Mouse (Mus musculus) hindbrain, postnatal 0 days (tissue): Measurements from ENCODE around the gene Boll. TPM values are rescaled to one million over a fixed set of nuclear protein-coding genes. Genes with fewer than 3 reads are reported as not detected.

Source experiments
- ATAC-seq: fragments of 200-750 bp; cut with Nextera tagmentation; 2 replicates; pipeline ENCODE4 v1.8.0; 2017; ENCODE audit warnings: mild to moderate bottlenecking, moderate TSS enrichment, moderate library complexity
- DNase-seq: peaks from one replicate; pipeline ENCODE4 v3.0.0-alpha.2; 2015; ENCODE audit warnings: low spot score
- H3K27ac ChIP-seq: fragments of 300-500 bp; sonication (generic); 2 replicates; pipeline ENCODE4 v1.5.1; 2014; ENCODE audit warnings: mild to moderate bottlenecking
- H3K27me3 ChIP-seq: fragments of 300-500 bp; sonication (generic); 2 replicates; pipeline ENCODE4 v1.6.1; 2014; ENCODE audit warnings: low read length, mixed read lengths; ENCODE audit not compliant: insufficient read depth
- H3K36me3 ChIP-seq: fragments of 300-500 bp; sonication (generic); 2 replicates; pipeline ENCODE4 v1.6.1; 2014; ENCODE audit warnings: low read length, mixed read lengths; ENCODE audit not compliant: insufficient read depth
- H3K4me1 ChIP-seq: fragments of 300-500 bp; sonication (generic); 2 replicates; pipeline ENCODE4 v1.6.1; 2014; ENCODE audit warnings: antibody characterized with exemption, low read length, mixed read lengths; ENCODE audit not compliant: insufficient read depth
- H3K4me2 ChIP-seq: fragments of 300-500 bp; sonication (generic); 2 replicates; pipeline ENCODE4 v1.6.1; 2014; ENCODE audit warnings: low read depth, mild to moderate bottlenecking, low read length, moderate library complexity, mixed read lengths
- H3K4me3 ChIP-seq: fragments of 300-500 bp; sonication (generic); 2 replicates; pipeline ENCODE4 v1.5.1; 2014; ENCODE audit warnings: low read length
- H3K9ac ChIP-seq: fragments of 300-500 bp; sonication (generic); replicated peaks from 2 replicates; pipeline ENCODE4 v1.6.1; 2014; ENCODE audit warnings: mild to moderate bottlenecking, low read length, moderate library complexity, mixed read lengths
- H3K9me3 ChIP-seq: fragments of 300-500 bp; sonication (generic); 2 replicates; pipeline ENCODE4 v1.6.1; 2016; ENCODE audit warnings: low read length, mixed read lengths
- CTCF ChIP-seq: IDR thresholded peaks from 2 replicates; pipeline ENCODE4 v1.5.1; 2016; ENCODE audit warnings: antibody characterized with exemption, control low read depth, low read depth
- WGBS: fragments of 180-500 bp; shearing (Covaris S2); extraction: QIAGEN DNeasy Blood & Tissue Kit; methylation state at CpG from one replicate; pipeline ENCODE4 v1.1.7; 2014; 5-methylcytosine and 5-hydroxymethylcytosine counted together
- polyA plus RNA-seq: library from polyadenylated mRNA; unstranded; fragments of >200 nt; fragmentation: Nextera tagmentation; extraction: Ambion mirVana; gene quantifications from 2 replicates; pipeline ENCODE4 v1.2.1, GENCODE M21; 2015
- total RNA-seq: library from RNA; depleted of rRNA; stranded (reverse); fragments of >200 nt; gene quantifications from 2 replicates; pipeline ENCODE4 v1.2.3, GENCODE M21; 2014

Gene Boll
- total and polyA plus RNA-seq, 2 experiments from 2014 or later, result 0.49 TPM; not detected in 1

- peak overlapping the region; percentile 59 for H3K4me2 ChIP-seq
- peak overlapping the region; percentile 41 for H3K4me3 ChIP-seq
- H3K36me3 ChIP-seq, result no peaks in the 10 kb centered on the region
- peak overlapping the region; percentile 41 for H3K27ac ChIP-seq
- 48% methylated on average over 11 of the region's 11 CpGs for WGBS
- H3K9me3 ChIP-seq, result no peaks in the 10 kb centered on the region
- peak; percentile 49 for DNase-seq
- peaks cover 6% of the 10 kb centered on the region for H3K4me1 ChIP-seq
- H3K27me3 ChIP-seq, result no peaks in the 10 kb centered on the region
- H3K9ac ChIP-seq, result 0 out of 2 replicates have a peak overlapping the region, but pooled peaks have one; percentile 24
- no peak for TF ChIP-seq CTCF
- ATAC-seq, result peak; percentile 80
Measured at GRCm38 (mm10) chr1:55224111-55224510, 139.2 kb downstream of the Boll start.

GRCm38 (mm10) chr1:55223026-55223425 is 140.2 kb downstream of the Boll start:
- Histone ChIP-seq H3K4me3 (no peak overlapping the region), H3K4me2 (no peak overlapping the region), H3K9ac (no peak overlapping the region), H3K9me3 (no peaks in the 10 kb centered on the region), H3K27me3 (no peaks in the 10 kb centered on the region), H3K27ac (no peak overlapping the region), H3K36me3 (no peaks in the 10 kb centered on the region), H3K4me1 (peaks cover 6% of the 10 kb centered on the region)
- no peak for DNase-seq
- 88% methylated on average over 7 of the region's 7 CpGs for WGBS
- TF ChIP-seq CTCF, result no peak
- ATAC-seq, result no peak

GRCm38 (mm10) chr1:55221352-55221751 is 141.9 kb downstream of the Boll start:
- WGBS, result 50% methylated on average over 4 of the region's 4 CpGs
- Histone ChIP-seq H3K4me1 (peaks cover 6% of the 10 kb centered on the region), H3K9ac (no peak overlapping the region), H3K9me3 (no peaks in the 10 kb centered on the region), H3K36me3 (no peaks in the 10 kb centered on the region), H3K4me2 (0 out of 2 replicates have a peak overlapping the region, but pooled peaks have one; percentile 10), H3K4me3 (no peak overlapping the region), H3K27me3 (no peaks in the 10 kb centered on the region), H3K27ac (peak overlapping the region; percentile 51; the same call in 1 of the 2 replicates)
- DNase-seq (peak; percentile 62), ATAC-seq (no peak)
- TF ChIP-seq CTCF, result no peak

GRCm38 (mm10) chr1:55217191-55217590 is 146.1 kb downstream of the Boll start:
- TF ChIP-seq CTCF, result no peak
- H3K9me3 ChIP-seq, result no peaks in the 10 kb centered on the region
- H3K36me3 ChIP-seq, result no peaks in the 10 kb centered on the region
- ATAC-seq (no peak), DNase-seq (no peak)
- no peak overlapping the region for H3K4me3 ChIP-seq
- no peak overlapping the region for H3K4me2 ChIP-seq
- no peak overlapping the region for H3K27ac ChIP-seq
- H3K4me1 ChIP-seq, result peaks cover 6% of the 10 kb centered on the region; the same call in 1 of the 2 replicates
- WGBS, result 53% methylated on average over 2 of the region's 2 CpGs
- H3K27me3 ChIP-seq, result no peaks in the 10 kb centered on the region
- no peak overlapping the region for H3K9ac ChIP-seq

- ATAC-seq (no peak), DNase-seq (no peak)
- no peak overlapping the region for H3K4me2 ChIP-seq
- no peaks in the 10 kb centered on the region for H3K9me3 ChIP-seq
- H3K9ac ChIP-seq, result no peak overlapping the region
- TF ChIP-seq CTCF, result no peak
- H3K27me3 ChIP-seq, result no peaks in the 10 kb centered on the region
- H3K4me3 ChIP-seq, result no peak overlapping the region
- H3K36me3 ChIP-seq, result no peaks in the 10 kb centered on the region
- H3K4me1 ChIP-seq, result 0 out of 2 replicates have a peak, but pooled peaks cover 3% of the 10 kb centered on the region
- no peak overlapping the region for H3K27ac ChIP-seq
- 71% methylated on average over 11 of the region's 11 CpGs for WGBS
Measured at GRCm38 (mm10) chr1:55215185-55215813, 148.0 kb downstream of the Boll start.

- Histone ChIP-seq H3K9me3 (no peaks in the 10 kb centered on the region), H3K27ac (no peak overlapping the region), H3K27me3 (no peaks in the 10 kb centered on the region), H3K4me3 (no peak overlapping the region), H3K4me2 (no peak overlapping the region), H3K36me3 (no peaks in the 10 kb centered on the region), H3K9ac (no peak overlapping the region), H3K4me1 (0 out of 2 replicates have a peak, but pooled peaks cover 3% of the 10 kb centered on the region)
- TF ChIP-seq CTCF, result no peak
- 89% methylated on average over 6 of the region's 6 CpGs for WGBS
- DNase-seq (no peak), ATAC-seq (no peak)
Measured at GRCm38 (mm10) chr1:55213936-55214335, 149.3 kb downstream of the Boll start.

- H3K4me1 ChIP-seq, result 0 out of 2 replicates have a peak, but pooled peaks cover 3% of the 10 kb centered on the region
- H3K27ac ChIP-seq, result no peak overlapping the region
- TF ChIP-seq CTCF, result no peak
- H3K27me3 ChIP-seq, result no peaks in the 10 kb centered on the region
- DNase-seq (no peak), ATAC-seq (no peak)
- no peaks in the 10 kb centered on the region for H3K36me3 ChIP-seq
- H3K4me3 ChIP-seq, result no peak overlapping the region
- 81% methylated on average over 6 of the region's 6 CpGs for WGBS
- no peak overlapping the region for H3K4me2 ChIP-seq
- H3K9me3 ChIP-seq, result no peaks in the 10 kb centered on the region
- H3K9ac ChIP-seq, result no peak overlapping the region
Measured at GRCm38 (mm10) chr1:55213475-55213874, 149.8 kb downstream of the Boll start.
